ENCODE assay signal across 11 mouse cellular contexts in genomic region chr9:41148600-41148999, GRCm38 (mm10). TPM values are rescaled to one million over a fixed set of nuclear protein-coding genes. Genes with fewer than 3 reads are reported as not detected.
A peak's percentile ranks its signal among the peaks of the same experiment; 100 is the strongest.
DNase-seq lines count a peak whose midpoint lies in the region; ATAC-seq and TF ChIP-seq lines count a peak whose summit lies in the region.
"Had no signal": no experiment of that assay in that cellular context is flagged by ENCODE, and none has a peak within 500 bp of the region (broad histone marks: within the 10 kb centered on the region; RNA-seq: fewer than 3 reads in every experiment).

No protein-coding gene starts in this region.

- no peak overlapping the region for H3K9ac ChIP-seq in heart, postnatal 0 days (replicated peaks; ENCODE audit: low read depth, low read length)
- no peak overlapping the region for H3K9ac ChIP-seq in midbrain, embryonic 15.5 days
- H3K9ac ChIP-seq: limb, embryonic 15.5 days had no signal

- no peak overlapping the region for H3K4me3 ChIP-seq in heart, postnatal 0 days (ENCODE audit: low read depth, low read length)
- peak overlapping the region; percentile 50 for H3K4me3 ChIP-seq in megakaryocyte, embryonic 14.5 days (replicated peaks)
- H3K4me3 ChIP-seq in midbrain, embryonic 15.5 days = no peak overlapping the region
- H3K4me3 ChIP-seq: embryonic facial prominence, embryonic 10.5 days; limb, embryonic 15.5 days had no signal

- H3K9me3 ChIP-seq in heart, postnatal 0 days (replicated peaks; ENCODE audit: control insufficient read depth, low read length) = no peaks in the 10 kb centered on the region
- H3K9me3 ChIP-seq in megakaryocyte, embryonic 14.5 days = no peaks in the 10 kb centered on the region
- H3K9me3 ChIP-seq in midbrain, embryonic 15.5 days = no peaks in the 10 kb centered on the region
- H3K9me3 ChIP-seq: embryonic facial prominence, embryonic 10.5 days; limb, embryonic 15.5 days had no signal

- ATAC-seq in heart, postnatal 0 days (ENCODE audit: insufficient read depth, low read depth) = peak; percentile 34; the same call in 1 of the 2 replicates
- no peak for ATAC-seq in megakaryocyte, adult 5-6 weeks (ENCODE audit: poor library complexity, severe bottlenecking)
- peak; percentile 53; the same call in 1 of the 2 replicates for ATAC-seq in midbrain, embryonic 15.5 days (replicated peaks)

- no peak for DNase-seq in heart, postnatal 0 days (ENCODE audit: low spot score)
- no peak for DNase-seq in heart, adult 9 months (ENCODE audit: low spot score in 2 of 2)
- DNase-seq in cerebellum, adult 9-10 months = peak; percentile 83
- no peak for DNase-seq in retina, postnatal 1 day
- DNase-seq: thymus, postnatal 36 days had no signal

- H3K4me1 ChIP-seq in heart, postnatal 0 days (ENCODE audit: control insufficient read depth, insufficient read depth) = peaks cover 5% of the 10 kb centered on the region; the same call in 1 of the 2 replicates
- H3K4me1 ChIP-seq in megakaryocyte, embryonic 14.5 days = peaks cover 100% of the 10 kb centered on the region
- H3K4me1 ChIP-seq in midbrain, embryonic 15.5 days = peaks cover 15% of the 10 kb centered on the region

- TF ChIP-seq CTCF in heart, postnatal 0 days (IDR thresholded peaks at IDR 0.05; ENCODE audit: low read depth) = peak; percentile 32

- no peak for TF ChIP-seq EP300 in heart, postnatal 0 days (IDR thresholded peaks at IDR 0.05; ENCODE audit: low read depth)

- H3K4me2 ChIP-seq in heart, postnatal 0 days (ENCODE audit: low read depth, low read length) = no peak overlapping the region
- no peak overlapping the region for H3K4me2 ChIP-seq in midbrain, embryonic 15.5 days
- H3K4me2 ChIP-seq: limb, embryonic 15.5 days had no signal

- H3K27me3 ChIP-seq in heart, postnatal 0 days (ENCODE audit: control insufficient read depth, insufficient read depth, low read length) = no peaks in the 10 kb centered on the region
- no peaks in the 10 kb centered on the region for H3K27me3 ChIP-seq in megakaryocyte, embryonic 14.5 days (replicated peaks)
- no peaks in the 10 kb centered on the region for H3K27me3 ChIP-seq in midbrain, embryonic 15.5 days (replicated peaks)
- H3K27me3 ChIP-seq: CH12.LX; limb, embryonic 15.5 days had no signal

- no peak overlapping the region for H3K27ac ChIP-seq in heart, postnatal 0 days (ENCODE audit: low read depth)
- no peak overlapping the region for H3K27ac ChIP-seq in midbrain, embryonic 15.5 days
- H3K27ac ChIP-seq: embryonic facial prominence, embryonic 10.5 days; limb, embryonic 15.5 days had no signal

- H3K36me3 ChIP-seq in heart, postnatal 0 days (replicated peaks; ENCODE audit: control insufficient read depth, insufficient read depth, low read length) = no peaks in the 10 kb centered on the region
- H3K36me3 ChIP-seq in megakaryocyte, embryonic 14.5 days (replicated peaks; ENCODE audit: low read length) = peaks cover 92% of the 10 kb centered on the region
- no peaks in the 10 kb centered on the region for H3K36me3 ChIP-seq in midbrain, embryonic 15.5 days (replicated peaks)
- H3K36me3 ChIP-seq: embryonic facial prominence, embryonic 10.5 days; limb, embryonic 15.5 days had no signal

- WGBS in heart, postnatal 0 days = 64% methylated on average over 7 of the region's 7 CpGs
- 67% methylated on average over 7 of the region's 7 CpGs for WGBS in midbrain, embryonic 15.5 days

RNA-seq across cellular contexts. Expression of gene Ubash3b, which starts 12.9 kb away (rescaled TPM):
- total RNA-seq in heart, postnatal 0 days (2014; rRNA removed; ENCODE audit: low replicate concordance) = 6.6 and 10.2 TPM in 2 replicates
- polyA plus RNA-seq in heart, postnatal 0 days (2015; fragmentation: Nextera tagmentation; extraction: Ambion mirVana) = 3.6 and 4.0 TPM in 2 replicates
- 85.5 and 255 TPM in 2 replicates for polyA plus RNA-seq in megakaryocyte, embryonic 14.5 days (2012; ENCODE audit: insufficient read depth, low replicate concordance)
- total RNA-seq in megakaryocyte, adult 5-6 weeks (2015) = 21.6 and 26.5 TPM in 2 replicates
- total RNA-seq in megakaryocyte, adult 5-6 weeks (2017) = 14.8 and 15.1 TPM in 2 replicates
- polyA plus RNA-seq in midbrain, embryonic 15.5 days (2015; fragmentation: Nextera tagmentation; extraction: Ambion mirVana) = 23.9 and 25.9 TPM in 2 replicates
